Mouse (Mus musculus) cortical plate, adult 2 months (tissue): ENCODE measurements around the gene Fbxl17. TPM values are rescaled to one million over a fixed set of nuclear protein-coding genes. Genes with fewer than 3 reads are reported as not detected.

Experiments
- H3K27ac ChIP-seq: fragments of 200-500 bp; 2 replicates; pipeline ENCODE4 v1.5.1; 2012; ENCODE audit warnings: low read length, control low read depth, inconsistent platforms; ENCODE audit not compliant: insufficient read depth
- H3K4me1 ChIP-seq: fragments of 200-500 bp; 2 replicates; pipeline ENCODE4 v1.6.1; 2011; ENCODE audit warnings: low read length; ENCODE audit not compliant: control insufficient read depth, insufficient read depth
- H3K4me3 ChIP-seq: fragments of 200-500 bp; 2 replicates; pipeline ENCODE4 v1.5.1; 2011; ENCODE audit warnings: mild to moderate bottlenecking, low read length, control low read depth; ENCODE audit not compliant: insufficient read depth
- CTCF ChIP-seq: fragments of 200-500 bp; IDR thresholded peaks from 2 replicates; pipeline ENCODE4 v1.5.1; 2011; ENCODE audit warnings: mild to moderate bottlenecking, control low read depth, low read length; ENCODE audit not compliant: insufficient read depth; ENCODE audit errors: extremely low read depth
- POLR2A ChIP-seq: fragments of 200-500 bp; IDR thresholded peaks from 2 replicates; pipeline ENCODE4 v1.6.1; 2011; ENCODE audit warnings: mild to moderate bottlenecking, low read length, control low read depth; ENCODE audit not compliant: insufficient read depth; ENCODE audit errors: extremely low read depth
- polyA plus RNA-seq: library from polyadenylated mRNA; depleted of rRNA; stranded (reverse); fragments of >200 nt; gene quantifications from 2 replicates; pipeline ENCODE4 v1.2.3, GENCODE M21; 2012

The Fbxl17 gene
- polyA plus RNA-seq, 1 experiment, result 28.9 TPM

- H3K27ac ChIP-seq, result no peak overlapping the region
- no peak for TF ChIP-seq POLR2A
- TF ChIP-seq CTCF, result no peak
- H3K4me1 ChIP-seq, result peaks cover 4% of the 10 kb centered on the region; the same call in 1 of the 2 replicates
- no peak overlapping the region for H3K4me3 ChIP-seq
Observed at GRCm38 (mm10) chr17:63405955-63406354, 93.9 kb downstream of the Fbxl17 start.

DNA sequence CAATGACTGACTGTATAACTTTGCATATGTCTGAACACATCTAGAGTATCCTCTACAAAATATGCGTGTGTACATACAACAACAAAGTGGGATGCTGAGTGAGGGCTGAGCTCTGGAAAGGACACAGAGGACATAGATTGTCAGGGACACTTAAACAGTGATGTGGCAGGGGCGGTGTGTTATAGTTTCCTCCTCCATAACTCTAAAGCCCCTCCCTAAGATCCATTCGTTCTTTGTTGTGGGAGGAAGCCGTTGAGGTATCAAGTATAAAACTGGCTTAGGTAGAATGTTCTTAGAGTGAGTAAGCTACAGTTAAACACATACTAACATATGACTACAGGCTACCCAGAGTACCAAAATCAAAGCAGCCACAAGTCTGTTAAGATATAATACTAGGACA is 94.3 kb downstream of the Fbxl17 start:
- H3K27ac ChIP-seq, result no peak overlapping the region
- no peak overlapping the region for H3K4me3 ChIP-seq
- TF ChIP-seq CTCF (no peak), POLR2A (no peak)
- peaks cover 4% of the 10 kb centered on the region; the same call in 1 of the 2 replicates for H3K4me1 ChIP-seq

GRCm38 (mm10) chr17:63404968-63405367 is 94.8 kb downstream of the Fbxl17 start:
- H3K27ac ChIP-seq, result no peak overlapping the region
- H3K4me3 ChIP-seq, result no peak overlapping the region
- H3K4me1 ChIP-seq, result peaks cover 4% of the 10 kb centered on the region; the same call in 1 of the 2 replicates
- TF ChIP-seq POLR2A (no peak), CTCF (no peak)

DNA sequence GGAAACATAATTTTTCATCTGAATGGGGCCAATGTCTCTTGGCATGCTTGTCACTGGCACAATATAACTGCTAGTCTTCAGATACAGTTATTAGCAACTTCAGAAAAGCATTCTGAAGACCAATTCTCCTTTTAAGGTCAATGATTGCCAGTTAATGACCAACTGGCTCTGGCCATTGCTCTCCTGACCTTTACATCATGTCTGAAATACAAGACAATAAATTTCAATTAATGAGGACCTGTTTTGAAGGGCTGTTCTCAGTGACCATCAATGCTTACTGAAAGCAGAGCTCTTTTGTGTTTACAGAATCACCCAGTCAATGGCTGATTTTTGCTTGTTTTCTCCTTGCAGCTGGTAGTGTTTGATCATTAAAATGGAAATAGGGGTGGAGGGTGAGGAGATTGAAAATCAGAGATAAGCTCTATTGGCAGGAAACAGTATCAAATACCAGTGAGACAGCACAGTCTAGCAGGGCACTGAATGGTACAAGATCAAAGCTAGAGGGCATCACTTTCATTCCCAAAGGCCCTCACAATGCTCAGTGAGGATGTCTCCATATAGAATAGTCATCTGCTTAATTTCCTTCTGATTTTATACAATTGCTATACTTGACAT is 95.9 kb downstream of the Fbxl17 start:
- TF ChIP-seq POLR2A (no peak), CTCF (no peak)
- Histone ChIP-seq H3K27ac (no peak overlapping the region), H3K4me3 (no peak overlapping the region), H3K4me1 (peaks cover 4% of the 10 kb centered on the region; the same call in 1 of the 2 replicates)

DNA sequence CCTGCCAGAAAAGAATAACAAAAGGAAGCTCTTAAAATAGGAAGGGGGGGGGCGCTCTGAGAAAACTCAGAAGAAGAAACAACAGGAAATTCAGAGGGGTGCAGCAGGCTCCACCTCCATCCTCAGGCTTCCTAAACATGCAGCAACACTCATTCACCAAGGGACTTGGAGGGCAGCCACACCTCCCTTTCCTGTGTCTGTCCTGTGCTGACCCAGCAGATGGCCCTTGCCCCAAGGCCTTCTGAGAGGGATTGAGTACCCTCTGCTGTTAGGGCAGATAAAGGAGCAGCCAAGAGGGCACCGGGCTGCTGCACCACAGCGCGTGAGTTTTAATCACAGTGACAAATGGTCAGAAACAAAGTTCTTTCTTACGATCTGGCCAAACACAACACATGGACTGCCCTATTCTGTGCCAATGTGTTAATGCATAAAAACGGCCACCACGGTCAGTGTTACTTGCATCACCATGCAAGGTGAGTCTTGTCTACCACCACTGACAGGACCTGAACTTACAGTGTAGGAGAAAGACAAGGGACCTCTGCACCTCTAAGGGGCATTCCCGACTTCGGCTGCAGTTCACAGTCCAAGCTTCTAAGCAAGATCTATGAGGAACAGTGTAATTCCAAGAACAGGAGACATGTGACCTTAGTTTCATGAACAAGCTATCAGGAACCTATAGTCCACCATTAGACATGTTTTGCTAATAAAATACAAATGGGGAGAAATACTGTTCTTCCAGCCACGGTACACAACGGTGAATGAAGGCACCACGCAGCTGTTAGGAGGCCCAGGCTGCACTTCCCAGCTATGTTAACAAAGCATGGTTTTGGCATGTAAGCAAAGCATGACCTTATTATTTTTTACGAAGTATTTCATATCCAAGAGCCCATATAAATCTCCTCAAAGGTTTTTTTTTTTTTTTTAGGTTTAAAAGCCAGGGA is 96.8 kb downstream of the Fbxl17 start:
- Histone ChIP-seq H3K27ac (no peak overlapping the region), H3K4me3 (no peak overlapping the region), H3K4me1 (peaks cover 4% of the 10 kb centered on the region; the same call in 1 of the 2 replicates)
- TF ChIP-seq POLR2A (no peak), CTCF (no peak)

DNA sequence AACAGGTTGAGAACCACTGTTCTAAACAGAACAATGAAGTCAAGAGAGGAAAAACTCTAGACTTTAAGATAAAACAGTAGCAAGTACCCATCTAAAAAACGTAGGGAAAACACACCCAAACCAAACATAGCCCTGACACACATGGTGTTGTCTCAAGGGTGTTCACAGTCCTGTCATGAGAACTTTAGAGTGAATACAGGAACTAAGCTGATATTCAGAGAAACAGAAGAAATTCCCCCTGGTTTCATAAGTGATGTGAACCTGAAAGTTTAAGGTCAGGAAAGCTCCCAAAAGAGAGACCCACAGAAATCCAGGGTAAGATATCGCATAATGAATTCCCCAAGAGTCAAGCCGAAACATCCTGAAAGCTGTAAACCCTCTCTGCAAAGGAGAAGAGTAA is 97.6 kb downstream of the Fbxl17 start:
- Histone ChIP-seq H3K4me1 (peaks cover 4% of the 10 kb centered on the region; the same call in 1 of the 2 replicates), H3K27ac (no peak overlapping the region), H3K4me3 (no peak overlapping the region)
- no peak for TF ChIP-seq POLR2A
- TF ChIP-seq CTCF, result no peak

GRCm38 (mm10) chr17:63400640-63401039 is 99.2 kb downstream of the Fbxl17 start:
- peaks cover 4% of the 10 kb centered on the region; the same call in 1 of the 2 replicates for H3K4me1 ChIP-seq
- TF ChIP-seq CTCF (no peak), POLR2A (no peak)
- H3K4me3 ChIP-seq, result no peak overlapping the region
- no peak overlapping the region for H3K27ac ChIP-seq

GRCm38 (mm10) chr17:63399816-63400215 is 100.0 kb downstream of the Fbxl17 start:
- Histone ChIP-seq H3K27ac (no peak overlapping the region), H3K4me1 (peaks cover 4% of the 10 kb centered on the region; the same call in 1 of the 2 replicates), H3K4me3 (no peak overlapping the region)
- TF ChIP-seq CTCF (no peak), POLR2A (no peak)

DNA sequence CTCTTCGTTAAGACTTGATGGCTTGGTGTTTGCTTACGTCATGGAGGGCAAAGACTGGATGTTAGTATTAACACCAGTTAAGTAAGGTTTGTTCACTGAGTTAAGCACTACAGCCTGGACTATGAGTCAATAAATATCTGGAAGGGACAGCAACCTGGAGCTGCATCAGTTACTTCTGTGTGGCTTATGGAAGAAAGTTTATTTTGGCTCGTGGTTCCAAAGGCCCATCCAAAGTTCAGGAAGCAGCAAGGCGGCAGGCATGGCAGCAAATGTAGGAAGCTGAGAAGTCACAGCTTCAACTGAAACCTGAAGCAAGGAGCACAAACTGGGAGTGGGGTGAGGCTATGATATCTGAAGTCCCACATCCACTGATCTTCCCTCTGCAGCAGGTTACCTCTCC is 108.3 kb downstream of the Fbxl17 start:
- TF ChIP-seq CTCF, result no peak
- no peak for TF ChIP-seq POLR2A
- peaks cover 4% of the 10 kb centered on the region; the same call in 1 of the 2 replicates for H3K4me1 ChIP-seq
- H3K27ac ChIP-seq, result no peak overlapping the region
- H3K4me3 ChIP-seq, result no peak overlapping the region

DNA sequence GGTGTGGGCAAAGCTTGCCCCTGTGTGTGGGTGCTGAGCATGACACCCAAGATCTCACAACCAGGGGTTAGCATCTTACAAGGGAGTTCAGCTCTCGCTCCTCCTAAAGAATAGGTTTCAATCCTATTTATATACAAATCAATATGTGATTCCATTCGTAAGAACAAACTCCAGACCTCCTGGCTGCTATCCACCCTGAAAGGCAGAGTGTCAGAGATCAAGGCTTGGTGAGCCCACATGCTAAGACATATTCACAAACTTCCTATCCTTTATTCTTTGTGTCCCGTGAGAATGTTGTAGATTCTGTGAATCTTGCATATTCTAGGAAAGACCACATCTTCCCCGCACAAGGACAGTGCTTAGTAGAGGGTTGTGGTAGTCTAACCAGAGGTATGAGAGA is 108.9 kb downstream of the Fbxl17 start:
- Histone ChIP-seq H3K4me1 (peaks cover 4% of the 10 kb centered on the region; the same call in 1 of the 2 replicates), H3K4me3 (no peak overlapping the region), H3K27ac (no peak overlapping the region)
- TF ChIP-seq POLR2A (no peak), CTCF (no peak)
